Mouse (Mus musculus) kidney, postnatal 0 days (tissue): ENCODE results near the gene Zfp69. TPM values are rescaled to one million over a fixed set of nuclear protein-coding genes. Genes with fewer than 3 reads are reported as not detected.

ENCODE experiments used
- ATAC-seq: fragments of 200-750 bp; cut with Nextera tagmentation; replicated peaks from 2 replicates; pipeline ENCODE4 v1.8.0; 2017; ENCODE audit warnings: low read depth, moderate number of reproducible peaks, moderate TSS enrichment, moderate library complexity; ENCODE audit not compliant: low FRiP score
- DNase-seq: peaks from one replicate; pipeline ENCODE4 v3.0.0-alpha.2; 2016; ENCODE audit warnings: low spot score
- H3K27ac ChIP-seq: fragments of 300-500 bp; sonication (generic); 2 replicates; pipeline ENCODE4 v1.5.1; 2014; ENCODE audit warnings: mild to moderate bottlenecking
- H3K27me3 ChIP-seq: fragments of 300-500 bp; sonication (generic); 2 replicates; pipeline ENCODE4 v1.6.1; 2014; ENCODE audit warnings: low read length, mixed read lengths; ENCODE audit not compliant: insufficient read depth
- H3K36me3 ChIP-seq: fragments of 300-500 bp; sonication (generic); 2 replicates; pipeline ENCODE4 v1.6.1; 2014; ENCODE audit warnings: low read length, mixed read lengths; ENCODE audit not compliant: insufficient read depth
- H3K4me1 ChIP-seq: fragments of 300-500 bp; sonication (generic); replicated peaks from 2 replicates; pipeline ENCODE4 v1.6.1; 2014; ENCODE audit warnings: antibody characterized with exemption, low read length, mixed read lengths; ENCODE audit not compliant: insufficient read depth
- H3K4me2 ChIP-seq: fragments of 300-500 bp; sonication (generic); 2 replicates; pipeline ENCODE4 v1.6.1; 2014; ENCODE audit warnings: mild to moderate bottlenecking, low read length, moderate library complexity, mixed read lengths
- H3K4me3 ChIP-seq: fragments of 300-500 bp; sonication (generic); replicated peaks from 2 replicates; pipeline ENCODE4 v1.5.1; 2014; ENCODE audit warnings: low read depth, low read length
- H3K9ac ChIP-seq: fragments of 300-500 bp; sonication (generic); 2 replicates; pipeline ENCODE4 v1.6.1; 2014; ENCODE audit warnings: low read depth, low read length
- H3K9me3 ChIP-seq: fragments of 300-500 bp; sonication (generic); replicated peaks from 2 replicates; pipeline ENCODE4 v1.6.1; 2016; ENCODE audit warnings: low read length, inconsistent platforms, mixed read lengths
- CTCF ChIP-seq: IDR thresholded peaks from 2 replicates; pipeline ENCODE4 v1.5.1; 2016; ENCODE audit warnings: antibody characterized with exemption, low read depth, mild to moderate bottlenecking, moderate library complexity
- WGBS: fragments of 180-500 bp; shearing (Covaris S2); extraction: QIAGEN DNeasy Blood & Tissue Kit; methylation state at CpG from one replicate; pipeline ENCODE4 v1.1.7; 2014; 5-methylcytosine and 5-hydroxymethylcytosine counted together
- polyA plus RNA-seq: library from polyadenylated mRNA; unstranded; fragments of >200 nt; fragmentation: Nextera tagmentation; extraction: Ambion mirVana; gene quantifications from 2 replicates; pipeline ENCODE4 v1.2.1, GENCODE M21; 2015

Gene Zfp69
- polyA plus RNA-seq, 1 experiment from 2014 or later: 6.0 TPM

GRCm38 (mm10) chr4:120978221-120978620, 26.7 kb upstream of the Zfp69 start:
- Histone ChIP-seq H3K27me3 (no peaks in the 10 kb centered on the region), H3K4me1 (no peaks in the 10 kb centered on the region), H3K4me2 (no peak overlapping the region), H3K36me3 (peaks cover 14% of the 10 kb centered on the region; the same call in 1 of the 2 replicates), H3K9ac (no peak overlapping the region), H3K4me3 (no peak overlapping the region), H3K9me3 (no peaks in the 10 kb centered on the region), H3K27ac (no peak overlapping the region)
- DNase-seq (no peak), ATAC-seq (no peak)
- 87% methylated on average over 3 of the region's 3 CpGs for WGBS
- TF ChIP-seq CTCF: no peak

- no peak for ATAC-seq
- Histone ChIP-seq H3K9me3 (no peaks in the 10 kb centered on the region), H3K27me3 (no peaks in the 10 kb centered on the region), H3K4me3 (no peak overlapping the region), H3K4me2 (no peak overlapping the region), H3K4me1 (no peaks in the 10 kb centered on the region), H3K9ac (no peak overlapping the region), H3K36me3 (peaks cover 22% of the 10 kb centered on the region; the same call in 1 of the 2 replicates), H3K27ac (no peak overlapping the region)
- TF ChIP-seq CTCF: no peak
- no peak for DNase-seq
- 88% methylated on average over 4 of the region's 4 CpGs for WGBS
Measured at GRCm38 (mm10) chr4:120975428-120975734, 23.9 kb upstream of the Zfp69 start.

- no peaks in the 10 kb centered on the region for H3K4me1 ChIP-seq
- H3K4me2 ChIP-seq: no peak overlapping the region
- H3K4me3 ChIP-seq: no peak overlapping the region
- H3K27me3 ChIP-seq: no peaks in the 10 kb centered on the region
- H3K9me3 ChIP-seq: no peaks in the 10 kb centered on the region
- H3K36me3 ChIP-seq: peaks cover 22% of the 10 kb centered on the region; the same call in 1 of the 2 replicates
- H3K27ac ChIP-seq: no peak overlapping the region
- H3K9ac ChIP-seq: no peak overlapping the region
- 85% methylated on average over 11 of the region's 11 CpGs for WGBS
- peak; percentile 63; the same call in 1 of the 2 replicates for ATAC-seq
- no peak for TF ChIP-seq CTCF
- no peak for DNase-seq
Measured at GRCm38 (mm10) chr4:120974711-120975427, 23.4 kb upstream of the Zfp69 start.

- no peak overlapping the region for H3K4me2 ChIP-seq
- peaks cover 22% of the 10 kb centered on the region for H3K36me3 ChIP-seq
- no peak overlapping the region for H3K9ac ChIP-seq
- ATAC-seq: no peak
- no peaks in the 10 kb centered on the region for H3K27me3 ChIP-seq
- no peak for DNase-seq
- TF ChIP-seq CTCF: no peak
- 90% methylated on average over 8 of the region's 8 CpGs for WGBS
- no peak overlapping the region for H3K27ac ChIP-seq
- H3K4me3 ChIP-seq: no peak overlapping the region
- no peaks in the 10 kb centered on the region for H3K4me1 ChIP-seq
- no peaks in the 10 kb centered on the region for H3K9me3 ChIP-seq
Measured at GRCm38 (mm10) chr4:120971842-120972241, 20.3 kb upstream of the Zfp69 start.

- H3K36me3 ChIP-seq: peaks cover 13% of the 10 kb centered on the region
- 77% methylated on average over 5 of the region's 5 CpGs for WGBS
- H3K4me2 ChIP-seq: no peak overlapping the region
- H3K4me3 ChIP-seq: no peak overlapping the region
- H3K9ac ChIP-seq: no peak overlapping the region
- H3K27ac ChIP-seq: no peak overlapping the region
- no peaks in the 10 kb centered on the region for H3K27me3 ChIP-seq
- ATAC-seq: 0 out of 2 replicates have a peak, but pooled peaks have one; percentile 46
- no peak for DNase-seq
- H3K9me3 ChIP-seq: no peaks in the 10 kb centered on the region
- TF ChIP-seq CTCF: peak; percentile 64
- H3K4me1 ChIP-seq: no peaks in the 10 kb centered on the region
Measured at GRCm38 (mm10) chr4:120969382-120970146, 18.1 kb upstream of the Zfp69 start.

GRCm38 (mm10) chr4:120968486-120968885, 17.0 kb upstream of the Zfp69 start:
- no peak for TF ChIP-seq CTCF

More at GRCm38 (mm10) chr4:120968486-120968885, 17.0 kb upstream of the Zfp69 start:
- no peaks in the 10 kb centered on the region for H3K4me1 ChIP-seq
- H3K9ac ChIP-seq: no peak overlapping the region
- no peak for ATAC-seq
- no peaks in the 10 kb centered on the region for H3K27me3 ChIP-seq
- no peaks in the 10 kb centered on the region for H3K9me3 ChIP-seq
- 81% methylated on average over 9 of the region's 9 CpGs for WGBS
- no peak overlapping the region for H3K4me3 ChIP-seq
- H3K4me2 ChIP-seq: no peak overlapping the region
- peaks cover 9% of the 10 kb centered on the region for H3K36me3 ChIP-seq
- no peak overlapping the region for H3K27ac ChIP-seq
- DNase-seq: no peak
